Mouse (Mus musculus) telencephalon, adult 2 months (tissue): ENCODE measurements around the gene Slc25a5.
"Not testable (repeated sequence)": the region's sequence is repeated elsewhere in the genome, so short reads cannot be mapped to it uniquely, and the experiment has no call there.

Experiments
- DNase-seq: peaks from one replicate; pipeline ENCODE4 v3.0.0-alpha.2; 2011; ENCODE audit warnings: low read depth, low spot score

Slc25a5 gene

DNA sequence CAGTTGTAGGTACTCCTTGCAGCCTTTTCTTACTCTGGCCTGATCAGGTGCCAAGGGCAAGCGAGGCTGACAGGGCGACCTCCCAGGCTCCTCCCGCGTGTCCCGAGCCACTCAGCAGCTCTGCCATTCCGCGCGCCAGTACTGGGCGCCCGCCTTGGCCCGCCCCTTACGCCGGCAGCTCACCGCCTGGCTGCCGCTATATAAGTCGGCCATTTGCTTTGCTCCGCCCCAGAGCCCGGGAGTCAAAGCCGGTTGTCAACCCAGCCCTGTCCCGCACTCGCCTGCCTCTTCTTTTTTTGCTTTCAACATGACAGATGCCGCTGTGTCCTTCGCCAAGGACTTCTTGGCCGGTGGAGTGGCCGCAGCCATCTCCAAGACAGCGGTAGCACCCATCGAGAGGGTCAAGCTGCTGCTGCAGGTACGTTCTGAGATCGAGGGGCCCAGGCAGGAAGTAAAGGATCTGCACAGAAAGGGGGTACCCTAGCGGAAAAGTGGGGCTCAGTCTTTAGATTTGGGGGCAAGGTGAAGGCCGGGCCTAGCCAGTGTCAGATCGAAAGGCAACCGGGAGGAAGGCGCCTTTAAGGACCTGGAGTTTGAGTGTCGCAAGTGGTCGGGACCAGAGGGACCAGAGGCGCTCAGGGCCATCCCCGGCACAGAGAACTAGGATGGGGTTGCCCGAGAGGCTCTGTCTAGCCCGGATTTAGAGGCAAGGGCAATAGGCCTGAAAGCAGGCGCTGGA is at the start of gene Slc25a5:
Gene Slc25a5 (plus strand): TSS at position 228 of the 739 bp plus-strand sequence.
- peak; percentile 52 for DNase-seq

DNA sequence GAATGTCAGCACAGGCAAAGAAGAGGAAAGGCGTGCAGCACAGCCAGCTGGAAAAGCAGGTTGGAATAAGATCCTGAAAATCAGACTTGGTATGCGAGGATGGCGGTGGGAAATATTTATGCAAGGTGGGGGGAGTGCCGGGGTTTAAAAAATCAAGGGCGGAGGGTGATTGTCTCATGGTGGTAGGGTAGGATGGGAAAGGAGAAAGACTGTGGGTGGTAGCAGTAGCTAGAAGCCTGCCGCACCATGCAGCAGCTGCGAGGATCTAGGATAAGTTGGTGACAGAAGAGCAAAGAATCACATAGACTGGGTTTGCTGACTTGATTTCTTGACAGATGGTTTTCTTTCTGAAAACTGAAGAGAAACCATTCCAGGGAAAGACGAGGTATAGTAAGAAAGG is 48.7 kb upstream of the Slc25a5 start:
- no peak for DNase-seq

DNA sequence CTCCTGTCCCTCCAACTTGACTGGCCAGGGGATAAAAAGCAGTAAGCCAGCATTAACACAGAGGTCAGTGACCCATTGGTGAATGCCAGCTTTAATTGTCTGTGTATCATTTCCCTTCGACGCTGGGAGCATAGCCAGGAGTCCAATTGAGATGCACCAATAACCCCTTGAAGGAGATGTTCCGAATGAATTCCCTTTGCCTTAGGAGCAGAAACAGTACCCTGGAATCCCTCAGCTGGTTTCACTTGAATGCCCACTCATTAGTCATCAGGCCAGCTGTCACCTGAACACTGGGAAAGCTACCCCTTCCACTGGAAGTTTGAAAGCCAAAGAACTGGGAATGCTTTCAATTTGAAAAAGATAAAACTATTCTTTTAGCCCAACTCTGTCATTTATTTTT is 46.9 kb upstream of the Slc25a5 start:
- DNase-seq = no peak

DNA sequence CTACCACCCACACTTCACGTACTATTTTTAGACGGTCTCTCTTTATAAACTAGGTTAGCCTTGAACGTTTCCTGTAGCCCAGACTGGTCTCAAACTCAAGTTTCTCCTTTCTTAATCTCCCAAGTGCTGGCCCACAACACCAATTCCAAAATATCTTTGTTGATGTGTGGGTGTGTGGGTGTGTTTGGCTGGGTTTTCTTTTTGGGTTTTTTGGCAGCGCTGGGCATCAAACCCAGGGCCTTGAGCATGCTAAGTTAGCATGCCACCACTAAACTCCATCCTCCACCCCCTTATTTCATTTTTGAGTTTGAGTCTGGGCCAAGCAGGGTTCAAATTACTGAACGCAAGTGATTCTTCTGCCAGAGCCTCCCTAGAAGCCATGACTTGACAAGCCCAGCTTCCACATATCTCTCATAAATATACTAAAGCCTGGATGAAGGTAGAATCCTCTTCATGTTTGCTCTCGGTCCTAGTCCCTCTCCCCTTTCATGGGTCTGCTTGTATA is 46.1 kb upstream of the Slc25a5 start:
- DNase-seq = no peak

DNA sequence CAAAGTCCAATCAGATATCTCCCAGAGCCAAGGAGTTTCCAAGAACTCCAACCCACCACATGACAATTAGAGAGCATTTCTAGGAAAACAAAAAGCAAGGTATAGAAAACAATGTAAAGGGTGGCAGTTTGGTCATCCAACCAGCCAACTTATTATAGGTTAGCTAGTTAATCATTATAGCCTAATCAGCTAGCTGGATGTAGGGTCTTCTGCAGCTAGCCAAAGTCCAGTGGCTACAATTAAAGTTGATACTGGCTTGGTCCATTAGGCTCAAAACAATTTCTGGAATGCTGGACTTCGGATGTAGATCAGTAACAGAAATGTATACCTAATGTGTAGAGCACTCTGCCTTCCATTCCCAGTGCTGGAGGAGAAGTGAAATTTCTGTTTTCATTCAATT is 44.9 kb upstream of the Slc25a5 start:
- no peak for DNase-seq

DNA sequence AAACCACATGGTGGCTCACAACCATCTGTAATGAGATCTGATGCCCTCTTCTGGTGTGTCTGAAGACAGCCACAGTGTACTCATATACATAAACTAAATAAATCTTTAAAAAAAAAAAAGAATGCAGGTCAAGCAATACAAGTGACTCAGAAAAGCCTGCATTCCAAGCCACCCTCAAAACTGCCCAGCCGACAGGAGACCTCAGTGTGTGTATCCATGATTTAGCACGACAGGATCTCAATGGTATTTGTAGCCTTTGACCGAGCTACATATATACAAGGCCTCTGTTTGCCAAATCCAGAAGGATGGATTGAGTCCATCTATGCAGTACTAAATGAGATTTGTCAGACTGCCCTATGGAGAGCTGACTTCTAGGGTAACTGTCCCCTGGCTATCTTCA is 42.9 kb upstream of the Slc25a5 start:
- no peak for DNase-seq

DNA sequence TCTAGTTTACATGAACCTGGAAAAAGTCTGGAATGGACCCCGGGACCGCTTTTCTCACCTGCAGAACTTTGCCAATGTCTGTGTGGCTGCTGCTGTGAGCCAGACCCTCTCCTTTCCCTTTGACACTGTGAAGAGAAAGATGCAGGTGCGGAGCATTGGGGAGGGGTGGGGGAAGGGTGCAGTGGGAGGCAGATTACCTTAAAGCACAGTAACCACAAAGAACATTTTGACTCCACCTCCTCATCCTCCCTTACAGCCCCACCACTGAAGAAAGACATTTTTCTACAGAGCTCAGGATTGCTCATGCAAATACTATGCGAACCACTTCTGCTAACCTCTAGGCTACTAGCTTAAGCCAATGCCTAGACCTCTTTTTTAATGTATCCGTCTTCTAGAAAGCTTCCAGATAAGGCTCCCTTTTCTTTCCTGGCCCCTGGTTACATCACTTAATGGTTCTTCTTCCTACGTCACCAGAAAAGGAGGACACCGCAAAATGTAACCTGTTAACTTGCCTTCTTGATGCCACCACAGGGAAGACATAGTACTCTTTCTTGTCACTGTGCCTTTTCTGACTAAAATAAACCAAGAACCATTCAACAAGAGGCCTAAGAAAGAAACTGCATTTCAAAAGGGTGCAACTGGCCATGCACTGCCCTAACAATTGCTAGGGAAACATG is 37.5 kb upstream of the Slc25a5 start:
- no peak for DNase-seq

DNA sequence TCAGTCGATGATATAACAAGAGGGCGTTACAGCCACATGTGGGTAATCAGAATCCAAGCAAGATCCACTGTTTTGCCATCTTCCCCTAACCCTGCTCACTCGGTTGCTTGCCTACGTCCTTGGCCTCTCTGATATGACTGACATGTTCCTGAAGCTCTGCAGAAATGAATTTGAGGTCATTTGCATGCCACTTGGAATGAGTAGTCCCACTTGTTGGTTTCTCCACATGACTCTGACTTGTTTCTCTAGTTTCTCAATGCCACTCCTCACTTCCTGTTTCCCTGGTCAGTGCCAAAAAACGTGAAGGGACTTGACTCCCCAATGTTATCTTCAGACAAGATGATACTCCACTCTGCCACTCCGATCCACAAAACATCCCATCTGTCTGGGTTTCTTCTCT is 36.9 kb upstream of the Slc25a5 start:
- DNase-seq = no peak

DNA sequence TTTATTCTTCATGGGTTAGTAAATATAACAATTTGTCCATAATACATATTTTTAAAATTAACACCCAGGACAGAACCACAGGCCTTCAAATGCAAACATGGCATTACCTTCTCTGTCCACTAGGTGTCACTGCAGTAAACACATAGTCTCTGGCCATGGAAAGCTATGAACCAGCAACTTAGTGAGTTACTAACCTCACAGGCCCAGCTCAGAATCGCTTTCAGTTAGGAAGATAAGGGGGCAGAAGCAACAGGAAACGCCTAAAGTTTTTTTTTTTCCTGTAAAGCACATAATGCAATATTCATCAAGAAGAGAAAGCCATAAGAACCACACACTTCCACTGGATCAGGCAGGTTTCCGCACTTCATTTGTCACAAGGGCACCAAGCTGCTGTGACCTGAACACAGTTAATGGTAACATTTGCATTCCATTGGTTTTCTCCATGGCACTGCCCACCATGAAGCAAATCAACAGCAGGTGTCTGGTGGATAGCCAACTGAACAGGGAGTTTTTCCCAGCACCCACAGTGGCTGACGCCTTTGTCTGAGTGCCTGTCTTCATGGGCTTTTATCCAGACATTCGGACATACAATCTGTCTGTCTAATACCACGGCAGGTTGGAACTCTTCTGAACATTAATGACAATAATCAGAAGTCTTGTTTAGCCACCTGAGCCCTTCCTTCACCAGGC is 34.4 kb upstream of the Slc25a5 start:
- DNase-seq = no peak

DNA sequence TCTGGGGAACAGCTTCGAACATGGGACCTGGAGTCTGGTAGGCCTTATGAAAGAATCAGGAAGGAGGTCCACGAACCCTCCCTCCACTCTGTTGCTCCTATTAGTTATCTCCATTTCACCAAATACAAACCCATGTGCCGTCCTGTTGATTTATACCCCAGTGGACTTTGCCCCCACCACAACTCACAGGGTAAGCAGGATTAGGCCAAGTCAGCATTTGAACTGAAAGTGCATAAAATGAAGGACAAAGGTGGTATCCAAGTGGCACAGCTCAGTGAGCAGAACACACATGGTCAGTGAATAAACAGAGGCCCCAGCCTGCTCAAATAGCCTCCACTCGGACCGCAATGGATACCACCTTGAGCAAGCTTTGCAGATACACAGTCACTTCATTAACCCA is 33.2 kb upstream of the Slc25a5 start:
- no peak for DNase-seq

DNA sequence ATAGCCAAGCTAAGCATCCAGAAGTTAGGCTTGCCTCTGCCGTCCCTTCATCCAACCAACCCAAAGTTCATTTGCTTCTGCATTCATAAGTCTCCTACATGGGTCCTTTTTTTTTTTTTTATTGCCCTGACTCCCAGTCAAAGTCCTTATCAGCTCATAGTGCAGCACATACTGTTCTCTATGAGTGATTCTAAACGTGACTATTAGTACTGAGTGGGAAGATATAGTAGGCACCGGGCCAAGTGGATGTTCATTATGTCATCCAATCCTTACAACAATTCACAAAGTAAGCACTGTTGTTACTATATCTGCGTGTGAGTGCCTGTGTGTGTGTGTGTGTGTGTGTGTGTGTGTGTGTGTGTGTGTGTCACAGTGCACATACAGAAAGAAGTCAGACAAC is 32.6 kb upstream of the Slc25a5 start:
- no peak for DNase-seq

DNA sequence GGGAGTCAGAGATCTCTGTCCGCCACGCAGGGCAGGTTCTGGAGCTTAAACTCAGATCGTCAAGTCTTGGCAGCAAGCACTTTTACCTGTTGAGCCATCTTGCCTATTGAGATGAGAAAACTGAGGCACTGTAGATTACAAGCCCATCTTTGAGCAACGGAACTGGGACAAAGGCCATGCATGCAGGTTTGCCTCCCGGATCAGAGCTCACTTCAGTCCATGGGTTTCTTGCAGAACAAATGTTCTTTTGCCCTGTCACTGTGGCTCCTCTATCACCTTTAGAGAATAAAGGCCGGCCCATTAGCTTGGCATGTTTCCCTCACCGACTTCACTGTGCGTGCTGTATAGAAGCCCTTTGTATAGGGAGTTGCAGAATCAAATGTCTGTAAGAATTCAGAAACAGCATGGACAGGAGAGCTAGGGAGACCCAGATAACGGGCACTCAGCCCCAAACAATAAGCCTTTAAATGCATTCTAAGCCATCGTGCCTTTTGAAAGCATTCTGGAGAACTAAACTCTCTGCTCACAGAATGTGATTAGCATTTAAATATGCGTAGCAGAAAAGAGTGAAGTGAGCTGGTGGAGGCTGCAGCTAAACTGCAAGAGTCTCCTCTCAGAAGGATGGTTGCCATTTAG is 32.0 kb upstream of the Slc25a5 start:
- DNase-seq = no peak

DNA sequence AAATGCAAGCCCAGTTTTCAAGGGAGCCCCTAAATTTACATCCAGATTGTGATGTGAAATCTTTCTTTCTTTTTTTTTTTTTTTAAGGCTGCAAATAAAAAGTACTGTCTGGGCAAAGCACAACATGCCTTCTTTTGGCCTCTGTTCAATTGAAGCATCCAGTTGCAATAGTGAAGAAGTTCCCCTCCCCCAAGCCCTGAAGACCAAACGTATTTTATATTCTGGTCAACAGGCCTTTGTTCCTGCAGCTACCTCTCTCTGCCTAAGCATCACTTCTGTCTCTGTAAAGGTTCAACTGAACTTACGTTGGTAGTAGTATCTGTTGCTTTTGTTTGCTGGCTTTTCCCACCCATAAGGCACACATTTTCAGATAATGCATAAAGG is 31.5 kb upstream of the Slc25a5 start:
- DNase-seq = no peak

DNA sequence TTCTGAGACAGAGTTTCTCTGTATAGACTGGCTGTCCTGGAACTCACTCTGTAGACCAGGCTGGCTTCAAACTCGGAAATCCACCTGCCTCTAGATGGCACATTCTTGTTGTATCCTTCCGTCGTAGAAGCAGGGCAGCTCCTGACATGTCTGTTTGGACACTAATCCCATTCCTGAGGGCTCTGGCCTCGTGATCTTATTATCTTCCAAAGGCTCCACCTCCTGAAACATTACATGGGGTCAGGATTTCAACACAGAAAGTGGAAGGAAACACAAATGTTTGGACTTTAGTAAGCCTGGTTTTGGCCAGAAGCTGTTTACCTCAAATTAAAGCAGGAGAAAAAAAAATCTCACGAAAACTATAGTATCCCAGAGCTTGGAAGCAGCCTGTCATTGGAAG is 28.1 kb upstream of the Slc25a5 start:
- DNase-seq = no peak

DNA sequence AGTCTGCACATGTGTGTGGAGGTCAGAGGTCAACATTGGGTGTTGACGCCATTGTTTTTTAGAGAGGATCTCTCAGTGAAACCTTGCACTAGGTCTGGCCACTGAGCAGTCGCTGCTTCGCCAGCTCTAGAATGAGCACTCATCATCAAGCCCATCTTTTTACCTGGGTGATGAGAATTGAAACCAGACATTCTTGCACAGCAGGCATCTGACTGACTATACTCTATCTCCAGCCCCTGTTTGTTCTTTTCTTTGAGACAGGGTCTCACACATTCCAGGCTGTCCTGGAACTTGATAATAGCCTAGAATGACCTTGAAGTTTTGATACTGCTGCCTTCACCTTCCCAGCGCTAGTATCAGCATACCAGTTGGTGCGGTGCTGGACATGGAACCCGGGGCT is 22.9 kb upstream of the Slc25a5 start:
- no peak for DNase-seq

DNA sequence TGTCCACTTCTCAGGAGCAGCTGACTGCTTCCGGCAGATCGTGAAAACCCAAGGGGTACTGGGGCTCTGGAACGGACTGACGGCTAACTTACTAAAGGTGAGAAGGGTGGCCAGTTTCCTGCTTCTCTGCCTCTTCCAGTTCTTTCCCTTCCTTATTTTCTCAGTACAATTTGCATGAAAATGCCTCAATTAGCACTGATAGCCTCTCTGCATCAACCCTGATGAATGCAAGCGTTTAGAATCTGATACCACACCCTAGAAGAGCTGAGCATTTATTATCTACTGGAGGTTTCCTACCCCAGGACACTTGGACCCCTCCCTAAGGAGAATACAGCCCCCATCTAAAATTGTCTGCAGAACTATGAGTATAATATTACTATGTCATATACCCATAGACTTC is 19.9 kb upstream of the Slc25a5 start:
- DNase-seq = no peak

DNA sequence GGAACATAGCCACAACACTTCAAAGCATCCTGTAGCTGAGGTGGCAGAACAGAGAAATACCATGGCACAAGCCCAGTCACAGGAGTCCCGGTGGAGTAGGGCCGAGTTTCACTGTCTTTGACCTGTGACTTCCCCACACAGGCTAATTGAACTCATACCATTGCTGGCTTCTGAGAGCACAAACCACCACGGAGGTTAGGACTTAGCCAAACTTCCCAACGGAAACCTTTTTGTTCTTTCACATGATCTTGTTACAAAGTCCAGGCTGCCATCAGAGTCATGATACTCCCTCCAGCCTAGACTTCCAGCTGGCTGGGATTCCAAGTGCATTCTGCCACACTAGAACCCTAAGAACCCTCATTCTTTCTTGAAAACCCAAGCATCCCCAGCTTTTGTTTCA is 17.8 kb upstream of the Slc25a5 start:
- no peak for DNase-seq

DNA sequence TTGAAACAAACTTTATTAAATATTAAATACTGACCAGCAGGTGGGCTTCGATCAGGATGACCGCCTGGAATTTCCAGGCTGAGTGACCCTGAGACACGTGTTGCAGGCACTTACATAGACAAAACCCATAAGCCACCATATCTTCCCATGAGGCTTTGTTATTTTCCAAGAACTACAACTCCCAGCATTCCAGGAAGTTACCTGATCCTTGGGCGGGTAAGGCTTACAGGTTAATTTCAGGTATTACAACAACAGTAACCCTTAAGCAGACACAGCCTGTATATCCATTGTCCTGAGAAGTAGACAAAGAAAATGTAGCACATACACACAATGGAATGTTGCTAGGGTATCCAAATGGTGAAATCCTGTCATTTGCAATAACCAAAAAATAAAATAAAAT is 6.1 kb upstream of the Slc25a5 start:
- no peak for DNase-seq

DNA sequence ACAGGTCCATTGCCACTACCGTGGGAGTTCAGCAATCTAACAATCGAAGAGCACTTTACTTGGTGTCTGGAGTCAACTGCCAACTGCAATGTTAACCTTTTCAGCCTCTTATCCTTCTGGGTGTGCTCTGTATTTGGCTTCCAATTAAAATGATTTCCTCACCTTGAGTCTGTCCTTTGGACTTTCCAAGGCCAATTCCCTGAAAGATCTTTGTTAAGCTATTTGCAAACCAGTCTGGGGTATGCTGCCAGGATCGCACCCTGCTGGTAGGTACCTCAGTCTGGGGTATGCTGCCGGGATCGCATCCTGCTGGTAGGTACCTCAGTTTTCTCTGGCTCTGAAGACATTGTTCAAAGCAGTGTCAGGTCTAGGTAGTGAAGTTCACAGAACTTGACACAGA is 880 bp upstream of the Slc25a5 start:
- DNase-seq = no peak

DNA sequence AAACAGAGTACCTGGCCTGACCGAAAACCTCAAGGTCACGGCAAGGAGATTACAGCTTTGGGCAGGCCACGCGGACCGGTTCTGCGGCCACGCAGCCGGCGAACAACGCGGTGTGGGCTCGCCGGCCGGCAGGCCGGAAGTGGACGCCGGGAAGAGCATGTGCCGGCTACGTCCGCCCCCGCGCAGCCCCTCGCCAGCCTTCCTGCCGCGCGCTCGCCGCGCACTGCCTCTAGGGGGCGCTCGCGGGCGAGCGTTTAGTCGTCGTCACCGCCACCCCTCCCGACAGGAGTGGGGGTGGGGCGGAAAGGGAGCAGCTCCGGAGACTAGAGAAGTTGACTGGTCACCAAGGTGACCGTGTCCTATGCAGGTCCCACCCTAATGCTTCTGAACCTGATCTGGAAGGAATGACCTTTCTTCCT is 721 bp downstream of the Slc25a5 start:
- peak; percentile 48 for DNase-seq

DNA sequence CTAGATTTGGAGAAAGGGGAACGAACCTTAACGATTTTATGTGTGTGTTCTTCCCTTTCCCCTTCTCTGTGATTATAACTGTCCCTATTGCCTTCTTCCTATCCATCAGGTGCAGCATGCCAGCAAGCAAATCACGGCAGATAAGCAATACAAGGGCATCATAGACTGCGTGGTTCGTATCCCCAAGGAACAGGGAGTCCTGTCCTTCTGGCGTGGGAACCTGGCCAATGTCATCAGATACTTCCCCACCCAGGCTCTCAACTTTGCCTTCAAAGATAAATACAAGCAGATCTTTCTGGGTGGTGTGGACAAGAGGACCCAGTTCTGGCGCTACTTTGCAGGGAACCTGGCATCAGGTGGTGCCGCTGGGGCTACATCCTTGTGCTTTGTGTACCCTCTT is 1.3 kb downstream of the Slc25a5 start:
- not testable (repeated sequence) for DNase-seq
